Mouse (Mus musculus): Measurements from ENCODE around the gene Wdr70.

DNA sequence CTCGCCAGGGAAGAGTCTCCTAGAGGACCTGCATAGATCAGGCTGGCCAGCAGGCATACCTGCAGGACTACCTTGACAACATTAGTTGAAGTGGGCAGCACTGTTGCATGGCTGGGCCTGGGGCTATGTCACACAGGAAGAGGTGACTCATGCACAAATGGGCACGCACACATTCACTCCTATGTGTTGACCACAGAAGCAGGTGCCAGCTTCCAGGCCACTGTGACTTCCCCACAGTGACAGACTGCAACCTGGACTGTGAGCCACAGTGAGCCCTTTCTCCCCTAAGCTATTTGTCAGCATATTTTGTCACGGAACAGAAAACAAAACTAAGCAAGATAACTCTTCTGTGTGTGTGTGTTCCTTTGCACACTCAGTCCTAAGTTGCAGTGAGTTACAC is 47.8 kb downstream of the Wdr70 start:
- TF ChIP-seq CTCF (IDR thresholded peaks at IDR 0.05; ENCODE audit: extremely low read depth, insufficient read depth, low read length) (no peak), POLR2A (IDR thresholded peaks at IDR 0.05; ENCODE audit: extremely low read depth, insufficient read depth, low read length) (no peak)
